Mouse (Mus musculus): ENCODE results near the gene Zscan20. TPM values are rescaled to one million over a fixed set of nuclear protein-coding genes. Genes with fewer than 3 reads are reported as not detected.

The Zscan20 gene
- 3.5 and 4.0 TPM in 2 replicates for polyA plus RNA-seq (2014; fragmentation: Nextera tagmentation; extraction: Ambion mirVana)

- no peaks in the 10 kb centered on the region for H3K36me3 ChIP-seq (ENCODE audit: insufficient read depth)
- no peak within 1 kb of the TSS for H3K27ac ChIP-seq (ENCODE audit: low read depth)
- under 1% methylated on average over 24 of the region's 24 CpGs for WGBS
- ATAC-seq (ENCODE audit: insufficient read depth) (peak; percentile 97), DNase-seq (peak; percentile 99)
- peak within 1 kb of the TSS; percentile 72 for H3K4me2 ChIP-seq
- H3K4me1 ChIP-seq (ENCODE audit: insufficient read depth), result peaks cover 4% of the 10 kb centered on the region; the same call in 1 of the 2 replicates
- peak within 1 kb of the TSS; percentile 56 for H3K9ac ChIP-seq
- H3K9me3 ChIP-seq (ENCODE audit: low read depth, low read length), result no peaks in the 10 kb centered on the region
- peak; percentile 47 for TF ChIP-seq CTCF (IDR thresholded peaks at IDR 0.05; ENCODE audit: low read depth)
- peak within 1 kb of the TSS; percentile 54 for H3K4me3 ChIP-seq (ENCODE audit: low read depth, low read length)
- H3K27me3 ChIP-seq (ENCODE audit: insufficient read depth, low read length), result no peaks in the 10 kb centered on the region
Observed at GRCm38 (mm10) chr4:128609925-128610402, at the start of gene Zscan20. Gene Zscan20 (minus strand): TSS chr4:128610098.

- TF ChIP-seq CTCF (IDR thresholded peaks at IDR 0.05; ENCODE audit: low read depth), result no peak
- peak overlapping the region; percentile 70 for H3K4me3 ChIP-seq (ENCODE audit: low read depth, low read length)
- no peak overlapping the region for H3K27ac ChIP-seq (ENCODE audit: low read depth)
- DNase-seq (no peak), ATAC-seq (ENCODE audit: insufficient read depth) (no peak)
- peak overlapping the region; percentile 94 for H3K4me2 ChIP-seq
- WGBS, result 8% methylated on average over 12 of the region's 12 CpGs
- peaks cover 19% of the 10 kb centered on the region; the same call in 1 of the 2 replicates for H3K4me1 ChIP-seq (ENCODE audit: insufficient read depth)
- H3K9me3 ChIP-seq (ENCODE audit: low read depth, low read length), result no peaks in the 10 kb centered on the region
- peak overlapping the region; percentile 67 for H3K9ac ChIP-seq
- no peaks in the 10 kb centered on the region for H3K36me3 ChIP-seq (ENCODE audit: insufficient read depth)
- no peaks in the 10 kb centered on the region for H3K27me3 ChIP-seq (ENCODE audit: insufficient read depth, low read length)
Observed at GRCm38 (mm10) chr4:128655446-128655845, 45.5 kb upstream of the Zscan20 start.

GRCm38 (mm10) chr4:128654505-128655381 is 44.8 kb upstream of the Zscan20 start, which contains the start of gene Phc2:
Gene Phc2 (plus strand): TSS chr4:128654702.
- Histone ChIP-seq H3K27me3 (ENCODE audit: insufficient read depth, low read length) (no peaks in the 10 kb centered on the region), H3K4me3 (ENCODE audit: low read depth, low read length) (peak within 1 kb of the TSS; percentile 70), H3K9me3 (ENCODE audit: low read depth, low read length) (no peaks in the 10 kb centered on the region), H3K4me1 (ENCODE audit: insufficient read depth) (peaks cover 20% of the 10 kb centered on the region), H3K9ac (peak within 1 kb of the TSS; percentile 67), H3K27ac (ENCODE audit: low read depth) (peak within 1 kb of the TSS; percentile 66), H3K36me3 (ENCODE audit: insufficient read depth) (no peaks in the 10 kb centered on the region), H3K4me2 (peak within 1 kb of the TSS; percentile 94)
- WGBS, result under 1% methylated on average over 85 of the region's 85 CpGs
- TF ChIP-seq CTCF (IDR thresholded peaks at IDR 0.05; ENCODE audit: low read depth), result peak; percentile 18; the same call in 1 of the 2 replicates
- ATAC-seq (ENCODE audit: insufficient read depth) (peak; percentile 91), DNase-seq (peak; percentile 98)

DNA sequence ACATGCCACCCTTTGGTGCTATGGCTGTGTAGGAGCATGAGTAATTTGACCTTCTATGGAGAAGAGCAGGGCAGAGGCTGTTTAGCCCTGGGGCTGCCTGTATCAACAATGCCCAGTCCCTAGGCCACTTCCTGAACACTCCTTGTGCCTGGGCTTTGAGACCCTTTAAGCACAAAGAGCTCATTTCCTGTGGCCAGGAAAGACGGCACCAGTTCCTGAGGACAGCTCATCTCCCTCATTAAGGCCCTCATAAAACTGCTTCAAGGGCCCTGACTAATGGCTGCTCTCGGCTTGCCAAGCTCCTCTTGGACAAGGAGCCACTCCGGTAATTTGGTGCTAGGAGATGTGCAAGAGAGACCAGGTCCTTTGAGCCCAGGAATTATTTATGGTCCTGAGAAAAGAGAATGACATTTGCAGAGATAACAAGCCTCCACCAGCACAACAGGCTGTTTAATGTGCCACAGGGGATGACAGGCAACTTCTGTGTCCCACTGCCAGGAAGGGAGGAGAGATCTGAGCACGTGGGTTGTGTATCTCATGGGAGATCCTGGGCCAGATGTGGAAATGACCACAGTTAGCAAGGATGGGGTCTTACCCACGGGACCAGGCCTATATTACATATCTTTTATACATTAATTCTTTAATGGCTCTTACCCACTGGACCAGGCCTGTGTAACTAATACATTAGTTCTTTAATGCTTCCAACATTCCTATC is 42.8 kb upstream of the Zscan20 start:
- no peak for TF ChIP-seq CTCF (IDR thresholded peaks at IDR 0.05; ENCODE audit: low read depth)
- WGBS, result 19% methylated on average over 5 of the region's 5 CpGs
- no peak overlapping the region for H3K4me2 ChIP-seq
- DNase-seq (peak; percentile 77), ATAC-seq (ENCODE audit: insufficient read depth) (peak; percentile 28)
- H3K4me1 ChIP-seq (ENCODE audit: insufficient read depth), result peaks cover 23% of the 10 kb centered on the region
- H3K9me3 ChIP-seq (ENCODE audit: low read depth, low read length), result no peaks in the 10 kb centered on the region
- no peak overlapping the region for H3K4me3 ChIP-seq (ENCODE audit: low read depth, low read length)
- no peaks in the 10 kb centered on the region for H3K36me3 ChIP-seq (ENCODE audit: insufficient read depth)
- peak overlapping the region; percentile 80 for H3K27ac ChIP-seq (ENCODE audit: low read depth)
- no peaks in the 10 kb centered on the region for H3K27me3 ChIP-seq (ENCODE audit: insufficient read depth, low read length)
- no peak overlapping the region for H3K9ac ChIP-seq

- WGBS, result 42% methylated on average over 3 of the region's 3 CpGs
- Histone ChIP-seq H3K4me2 (no peak overlapping the region), H3K9ac (no peak overlapping the region), H3K4me1 (ENCODE audit: insufficient read depth) (peaks cover 20% of the 10 kb centered on the region), H3K36me3 (ENCODE audit: insufficient read depth) (no peaks in the 10 kb centered on the region), H3K27me3 (ENCODE audit: insufficient read depth, low read length) (no peaks in the 10 kb centered on the region), H3K27ac (ENCODE audit: low read depth) (no peak overlapping the region; the same call in 1 of the 2 replicates), H3K4me3 (ENCODE audit: low read depth, low read length) (no peak overlapping the region), H3K9me3 (ENCODE audit: low read depth, low read length) (no peaks in the 10 kb centered on the region)
- ATAC-seq (ENCODE audit: insufficient read depth) (no peak), DNase-seq (no peak)
- TF ChIP-seq CTCF (IDR thresholded peaks at IDR 0.05; ENCODE audit: low read depth), result no peak
Observed at GRCm38 (mm10) chr4:128651530-128651929, 41.6 kb upstream of the Zscan20 start.

GRCm38 (mm10) chr4:128648567-128649255 is 38.8 kb upstream of the Zscan20 start:
- Histone ChIP-seq H3K4me1 (ENCODE audit: insufficient read depth) (peaks cover 6% of the 10 kb centered on the region; the same call in 1 of the 2 replicates), H3K27ac (ENCODE audit: low read depth) (no peak overlapping the region), H3K4me3 (ENCODE audit: low read depth, low read length) (no peak overlapping the region), H3K9me3 (ENCODE audit: low read depth, low read length) (no peaks in the 10 kb centered on the region), H3K27me3 (ENCODE audit: insufficient read depth, low read length) (no peaks in the 10 kb centered on the region), H3K9ac (no peak overlapping the region), H3K4me2 (no peak overlapping the region), H3K36me3 (ENCODE audit: insufficient read depth) (no peaks in the 10 kb centered on the region)
- WGBS, result 33% methylated on average over 8 of the region's 8 CpGs
- ATAC-seq (ENCODE audit: insufficient read depth), result no peak
- TF ChIP-seq CTCF (IDR thresholded peaks at IDR 0.05; ENCODE audit: low read depth), result no peak
- DNase-seq, result no peak
